Mouse (Mus musculus): Measurements from ENCODE around the gene Dnah3. TPM values are rescaled to one million over a fixed set of nuclear protein-coding genes. Genes with fewer than 3 reads are reported as not detected.

Gene Dnah3
- not detected for polyA plus RNA-seq (2012; fragmentation: generic; extraction: Trizol)

DNA sequence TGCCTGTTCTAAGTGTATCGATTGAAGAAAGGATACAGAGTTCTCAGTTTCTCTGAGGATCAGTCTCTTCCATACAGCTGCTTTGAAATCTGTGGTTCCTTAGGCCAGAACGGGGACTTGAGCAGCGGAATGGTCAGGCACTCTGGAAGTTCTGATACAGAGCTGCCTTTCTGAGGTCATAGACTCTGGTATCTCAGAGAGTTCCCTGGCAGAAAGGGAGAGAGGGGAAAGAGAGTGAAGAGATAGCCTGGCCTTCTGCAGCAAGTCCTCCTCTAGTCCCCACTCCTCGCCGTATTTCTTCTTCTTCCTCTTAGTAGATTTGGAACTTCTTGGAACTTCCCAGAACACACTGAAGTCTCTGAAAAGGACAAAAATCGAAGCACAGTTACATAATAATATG lies at the start of gene Dnah3:
Dnah3 (minus strand) TSS at position 101 of the 400 bp plus-strand sequence.

GRCm38 (mm10) chr7:120102164-120102972 lies 7.3 kb upstream of the Dnah3 start, which contains the start of gene Tmem159:
Gene Tmem159 (plus strand): TSS chr7:120102353.

GRCm38 (mm10) chr7:119895639-119896512 lies 199.2 kb downstream of the Dnah3 start, which contains the start of the genes Lyrm1 and Dcun1d3:
Gene Lyrm1 (plus strand): TSS chr7:119895861.
Gene Dcun1d3 (minus strand): TSS chr7:119896298.

Other genes with a start within 250 kb of the Dnah3 start
- 1 to 10 TPM in 1 of 2 experiments, under 1 TPM in 1; 0.90 to 3.3 TPM for gene Lyrm1, start 199.4 kb downstream of the Dnah3 start, polyA plus RNA-seq (2012; fragmentation: generic; extraction: Trizol)
- 1 to 10 TPM in 1 of 2 experiments, under 1 TPM in 1; 0.33 to 2.8 TPM for gene Dcun1d3, start 199.0 kb downstream of the Dnah3 start, polyA plus RNA-seq (2012; fragmentation: generic; extraction: Trizol)
- 10 to 100 TPM in 1 of 2 experiments, 1 to 10 TPM in 1; 7.0 to 14.0 TPM for gene Tmem159, start 7.1 kb upstream of the Dnah3 start, polyA plus RNA-seq (2012; fragmentation: generic; extraction: Trizol)
- gene Zp2, start 50.0 kb upstream of the Dnah3 start, polyA plus RNA-seq (2012; fragmentation: generic; extraction: Trizol) = not detected
- not detected for gene Anks4b, start 78.6 kb upstream of the Dnah3 start, polyA plus RNA-seq (2012; fragmentation: generic; extraction: Trizol)
- under 1 TPM; 0.07 to 0.13 TPM for gene Crym, start 106.8 kb upstream of the Dnah3 start, polyA plus RNA-seq (2012; fragmentation: generic; extraction: Trizol)
- gene Abca14, start 108.7 kb upstream of the Dnah3 start, polyA plus RNA-seq (2012; fragmentation: generic; extraction: Trizol) = not detected
- not detected for gene Abca15, start 233.4 kb upstream of the Dnah3 start, polyA plus RNA-seq (2012; fragmentation: generic; extraction: Trizol)

All from C3H10T1/2 (cell line).